ENCODE assay signal across 8 mouse cellular contexts in genomic region chr2:69646726-69647490, GRCm38 (mm10). TPM values are rescaled to one million over a fixed set of nuclear protein-coding genes. Genes with fewer than 3 reads are reported as not detected.
DNase-seq lines count a peak whose midpoint lies in the region; ATAC-seq and TF ChIP-seq lines count a peak whose summit lies in the region.

Gene Bbs5 (plus strand): TSS chr2:69647171.

- no peak for TF ChIP-seq POLR2A in bone marrow macrophage, adult 2 months (IDR thresholded peaks at IDR 0.05; ENCODE audit: borderline replicate concordance, low read depth, low read length)
- TF ChIP-seq POLR2A in embryonic fibroblast, embryonic 13.5 days (IDR thresholded peaks at IDR 0.05; ENCODE audit: low read depth, low read length): peak; percentile 48; the same call in 1 of the 2 replicates

- 3% methylated on average over 43 of the region's 43 CpGs for WGBS in heart, embryonic 12.5 days
- 4% methylated on average over 43 of the region's 43 CpGs for WGBS in liver, embryonic 12.5 days (ENCODE audit: insufficient replicate concordance)
- 3% methylated on average over 43 of the region's 43 CpGs for WGBS in stomach, embryonic 15.5 days

- H3K27ac ChIP-seq in bone marrow macrophage, adult 2 months (ENCODE audit: insufficient read depth, low read depth, low read length): no peak within 1 kb of the TSS
- H3K27ac ChIP-seq in embryonic fibroblast, embryonic 13.5 days (ENCODE audit: insufficient read depth, low read length): peak within 1 kb of the TSS; percentile 45
- no peak within 1 kb of the TSS; the same call in 1 of the 2 replicates for H3K27ac ChIP-seq in heart, embryonic 12.5 days (ENCODE audit: poor library complexity, severe bottlenecking)
- no peak within 1 kb of the TSS for H3K27ac ChIP-seq in liver, embryonic 12.5 days
- H3K27ac ChIP-seq in stomach, embryonic 15.5 days: no peak within 1 kb of the TSS; the same call in 1 of the 2 replicates

- no peaks in the 10 kb centered on the region for H3K36me3 ChIP-seq in heart, embryonic 12.5 days
- no peaks in the 10 kb centered on the region for H3K36me3 ChIP-seq in liver, embryonic 12.5 days
- H3K36me3 ChIP-seq in stomach, embryonic 15.5 days: 0 out of 2 replicates have a peak, but pooled peaks cover 3% of the 10 kb centered on the region

- no peak for TF ChIP-seq CTCF in bone marrow macrophage, adult 2 months (IDR thresholded peaks at IDR 0.05; ENCODE audit: low read depth, low read length)
- no peak for TF ChIP-seq CTCF in embryonic fibroblast, embryonic 13.5 days (IDR thresholded peaks at IDR 0.05; ENCODE audit: borderline replicate concordance, insufficient read depth, low read length)

- ATAC-seq in heart, embryonic 12.5 days (ENCODE audit: insufficient number of reproducible peaks, low FRiP score): peak; percentile 88
- peak; percentile 84 for ATAC-seq in liver, embryonic 12.5 days
- ATAC-seq in stomach, embryonic 15.5 days (ENCODE audit: insufficient read depth, low FRiP score, low read depth): peak; percentile 91

- DNase-seq in B cell, adult 2 months: peak; percentile 63 to 64
- DNase-seq in kidney, postnatal 10 days: peak; percentile 96
- peak; percentile 40 to 58 for DNase-seq in natural killer cell, adult 2 months (ENCODE audit: low spot score in 2 of 2)

- H3K4me2 ChIP-seq in heart, embryonic 12.5 days: peak within 1 kb of the TSS; percentile 77
- H3K4me2 ChIP-seq in liver, embryonic 12.5 days: peak within 1 kb of the TSS; percentile 93
- peak within 1 kb of the TSS; percentile 78 for H3K4me2 ChIP-seq in stomach, embryonic 15.5 days

- H3K4me1 ChIP-seq in bone marrow macrophage, adult 2 months (ENCODE audit: control insufficient read depth, insufficient read depth, low read length): peaks cover 5% of the 10 kb centered on the region; the same call in 1 of the 2 replicates
- peaks cover 2% of the 10 kb centered on the region; the same call in 1 of the 2 replicates for H3K4me1 ChIP-seq in embryonic fibroblast, embryonic 13.5 days (ENCODE audit: control insufficient read depth, insufficient read depth, low read length)
- H3K4me1 ChIP-seq in heart, embryonic 12.5 days (replicated peaks): no peaks in the 10 kb centered on the region; the same call in 1 of the 2 replicates
- H3K4me1 ChIP-seq in liver, embryonic 12.5 days: peaks cover 16% of the 10 kb centered on the region
- no peaks in the 10 kb centered on the region for H3K4me1 ChIP-seq in stomach, embryonic 15.5 days

- peak within 1 kb of the TSS; percentile 93 for H3K4me3 ChIP-seq in bone marrow macrophage, adult 2 months (ENCODE audit: insufficient read depth, low read length)
- H3K4me3 ChIP-seq in embryonic fibroblast, embryonic 13.5 days (ENCODE audit: insufficient read depth, low read length): peak within 1 kb of the TSS; percentile 88
- H3K4me3 ChIP-seq in heart, embryonic 12.5 days: peak within 1 kb of the TSS; percentile 87
- H3K4me3 ChIP-seq in liver, embryonic 12.5 days: peak within 1 kb of the TSS; percentile 76
- H3K4me3 ChIP-seq in stomach, embryonic 15.5 days (replicated peaks): peak within 1 kb of the TSS; percentile 90

- no peaks in the 10 kb centered on the region for H3K9me3 ChIP-seq in heart, embryonic 12.5 days (replicated peaks)
- no peaks in the 10 kb centered on the region for H3K9me3 ChIP-seq in liver, embryonic 12.5 days (replicated peaks)
- H3K9me3 ChIP-seq in stomach, embryonic 15.5 days: no peaks in the 10 kb centered on the region

- H3K9ac ChIP-seq in heart, embryonic 12.5 days: peak within 1 kb of the TSS; percentile 84
- peak within 1 kb of the TSS; percentile 70 for H3K9ac ChIP-seq in liver, embryonic 12.5 days
- peak within 1 kb of the TSS; percentile 71 for H3K9ac ChIP-seq in stomach, embryonic 15.5 days

- H3K27me3 ChIP-seq in heart, embryonic 12.5 days (replicated peaks): no peaks in the 10 kb centered on the region
- H3K27me3 ChIP-seq in liver, embryonic 12.5 days (replicated peaks): no peaks in the 10 kb centered on the region
- H3K27me3 ChIP-seq in stomach, embryonic 15.5 days (replicated peaks): no peaks in the 10 kb centered on the region

RNA-seq across cellular contexts. Expression of gene Bbs5, which starts in this region (rescaled TPM):
- 5.7 and 6.5 TPM in 2 replicates for polyA plus RNA-seq in bone marrow macrophage, adult 2 months (2012; ENCODE audit: insufficient read depth, insufficient read length, missing spikeins)
- polyA plus RNA-seq in embryonic fibroblast, embryonic 13.5 days (2011; ENCODE audit: insufficient read length, low read depth, missing spikeins): 19.3 and 20.2 TPM in 2 replicates
- 13.1 and 16.8 TPM in 2 replicates for polyA plus RNA-seq in heart, embryonic 12.5 days (2016; fragmentation: Nextera tagmentation; extraction: Ambion mirVana)
- 4.9 and 6.8 TPM in 2 replicates for polyA plus RNA-seq in liver, embryonic 12.5 days (2016; fragmentation: Nextera tagmentation; extraction: Ambion mirVana)
- polyA plus RNA-seq in stomach, embryonic 15.5 days (2015; fragmentation: Nextera tagmentation; extraction: Ambion mirVana): 12.5 and 16.0 TPM in 2 replicates
